Mouse (Mus musculus) neutrophil, adult 5-6 weeks (primary cell): ENCODE measurements around the gene Kxd1. TPM values are rescaled to one million over a fixed set of nuclear protein-coding genes. Genes with fewer than 3 reads are reported as not detected.
A peak's percentile ranks its signal among the peaks of the same experiment; 100 is the strongest.

ENCODE experiments used
- ATAC-seq: fragments of 151-379, 151-347 bp; 2 replicates; pipeline ENCODE4 v1.8.0; 2017; ENCODE audit warnings: mild to moderate bottlenecking, moderate TSS enrichment; ENCODE audit not compliant: insufficient number of reproducible peaks, poor library complexity, low FRiP score, severe bottlenecking; ENCODE audit errors: extremely low read depth
- total RNA-seq: library from RNA; stranded (forward); fragments of 200-1000 nt; gene quantifications from 2 replicates; pipeline ENCODE4 v1.2.3, GENCODE M21; 2017

Gene Kxd1
- total RNA-seq, 1 experiment from 2014 or later, result 47.4 TPM

- ATAC-seq, result no peak
These were observed 25.8 kb downstream of the Kxd1 start for GRCm38 (mm10) chr8:70501820-70502529.

GRCm38 (mm10) chr8:70500386-70501301 is 27.1 kb downstream of the Kxd1 start:
- ATAC-seq, result peak; percentile 33; the same call in 1 of the 2 replicates

DNA sequence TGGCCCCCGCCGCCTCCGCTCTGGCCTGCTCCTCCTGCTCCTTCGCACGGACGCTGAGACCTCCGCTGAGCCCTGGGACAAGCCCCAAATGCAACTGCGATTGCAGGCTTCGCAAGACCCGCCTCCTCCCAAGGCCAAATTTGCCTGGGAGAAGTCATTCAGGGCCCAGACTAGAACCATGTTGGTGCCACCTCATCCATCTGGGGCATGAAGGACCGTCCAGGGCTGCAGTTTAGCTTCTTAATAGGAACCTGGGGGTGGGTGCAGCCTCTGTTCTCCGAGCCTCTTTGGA is 32.0 kb downstream of the Kxd1 start:
- no peak for ATAC-seq

DNA sequence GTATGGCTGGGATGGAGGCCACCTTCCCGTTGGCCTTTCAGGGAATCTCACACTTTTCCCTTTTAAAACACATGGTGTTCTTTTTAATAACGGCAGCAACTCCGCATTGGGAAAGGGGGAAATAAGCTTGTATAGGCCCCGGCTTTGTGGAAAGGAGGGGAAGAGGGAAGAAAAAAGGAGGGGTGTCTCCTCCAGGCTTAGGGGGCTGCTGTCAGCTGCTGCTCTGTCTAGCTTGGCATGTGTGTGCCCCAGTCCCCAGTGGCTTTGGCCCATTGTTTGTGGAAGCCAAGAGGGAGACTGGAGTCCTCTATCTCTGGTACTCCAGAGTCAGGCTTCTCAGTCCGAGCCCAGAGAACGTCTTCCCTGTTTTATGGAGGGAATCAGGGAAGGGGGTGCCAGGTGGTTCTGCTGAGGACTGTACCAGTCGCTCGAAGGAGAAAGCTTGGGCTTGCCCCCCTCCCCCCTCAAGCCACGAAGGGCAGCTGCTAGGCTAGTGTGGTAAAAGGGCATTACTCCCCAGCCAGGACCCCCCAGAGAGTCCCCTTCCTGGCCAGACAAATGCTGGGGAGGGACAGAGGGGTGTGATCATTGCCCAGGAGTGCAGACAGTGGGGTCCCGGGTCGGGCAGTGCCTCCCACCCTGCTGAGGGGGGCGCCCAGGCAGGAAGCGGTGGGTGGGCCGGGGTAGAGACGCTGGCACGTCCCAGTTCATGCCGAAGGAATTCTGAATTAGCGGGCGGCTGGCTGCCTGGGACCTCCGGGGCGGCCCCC is 32.6 kb downstream of the Kxd1 start:
- no peak for ATAC-seq

GRCm38 (mm10) chr8:70494416-70494945 is 33.3 kb downstream of the Kxd1 start:
- 0 out of 2 replicates have a peak, but pooled peaks have one; percentile 17 for ATAC-seq

- ATAC-seq, result no peak
These were observed 33.9 kb downstream of the Kxd1 start for GRCm38 (mm10) chr8:70493692-70494415.

DNA sequence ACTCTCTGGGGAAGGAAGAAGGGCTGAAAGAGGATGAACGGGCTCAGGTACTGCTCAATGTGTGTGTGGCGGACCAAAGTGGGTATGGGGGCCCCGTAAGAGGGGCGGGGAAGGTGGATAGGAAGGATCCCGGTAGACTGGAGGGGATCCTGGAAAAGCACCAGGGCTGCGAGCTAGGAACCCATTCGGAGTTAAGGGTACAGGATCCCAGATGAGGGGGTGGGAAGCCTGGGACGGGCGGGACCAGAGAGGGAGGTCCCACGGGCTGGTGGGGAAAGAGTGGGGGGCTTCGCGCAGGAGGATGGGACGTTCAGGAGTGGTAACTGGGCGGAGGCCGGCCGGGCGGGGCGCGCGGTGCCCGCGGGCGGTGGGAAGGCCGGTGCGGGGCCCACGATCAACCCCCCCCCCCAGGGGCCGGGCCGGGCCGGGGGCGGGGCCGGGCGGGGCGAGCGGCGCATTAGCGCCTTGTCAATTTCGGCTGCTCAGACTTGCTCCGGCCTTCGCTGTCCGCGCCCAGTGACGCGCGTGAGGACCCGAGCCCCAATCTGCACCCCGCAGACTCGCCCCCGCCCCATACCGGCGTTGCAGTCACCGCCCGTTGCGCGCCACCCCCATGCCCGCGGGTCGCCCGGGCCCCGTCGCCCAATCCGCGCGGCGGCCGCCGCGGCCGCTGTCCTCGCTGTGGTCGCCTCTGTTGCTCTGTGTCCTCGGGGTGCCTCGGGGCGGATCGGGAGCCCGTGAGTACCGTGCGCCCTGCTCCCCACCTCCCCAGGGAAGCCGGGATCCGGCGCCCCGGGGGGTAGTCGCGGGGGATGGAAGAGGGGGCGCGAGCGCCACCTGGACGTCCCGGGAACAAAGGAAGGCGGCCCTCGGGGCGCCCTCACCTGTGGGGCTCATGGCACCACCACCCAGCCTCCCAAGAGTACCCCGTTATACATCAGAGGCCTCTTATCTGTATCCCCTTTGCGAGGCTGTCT is 34.8 kb downstream of the Kxd1 start, which contains the start of gene Crlf1:
Gene Crlf1 (plus strand): TSS at position 495 of the 977 bp plus-strand sequence.
- ATAC-seq, result no peak

- ATAC-seq, result no peak
These were observed 36.8 kb downstream of the Kxd1 start for GRCm38 (mm10) chr8:70490880-70491495.

DNA sequence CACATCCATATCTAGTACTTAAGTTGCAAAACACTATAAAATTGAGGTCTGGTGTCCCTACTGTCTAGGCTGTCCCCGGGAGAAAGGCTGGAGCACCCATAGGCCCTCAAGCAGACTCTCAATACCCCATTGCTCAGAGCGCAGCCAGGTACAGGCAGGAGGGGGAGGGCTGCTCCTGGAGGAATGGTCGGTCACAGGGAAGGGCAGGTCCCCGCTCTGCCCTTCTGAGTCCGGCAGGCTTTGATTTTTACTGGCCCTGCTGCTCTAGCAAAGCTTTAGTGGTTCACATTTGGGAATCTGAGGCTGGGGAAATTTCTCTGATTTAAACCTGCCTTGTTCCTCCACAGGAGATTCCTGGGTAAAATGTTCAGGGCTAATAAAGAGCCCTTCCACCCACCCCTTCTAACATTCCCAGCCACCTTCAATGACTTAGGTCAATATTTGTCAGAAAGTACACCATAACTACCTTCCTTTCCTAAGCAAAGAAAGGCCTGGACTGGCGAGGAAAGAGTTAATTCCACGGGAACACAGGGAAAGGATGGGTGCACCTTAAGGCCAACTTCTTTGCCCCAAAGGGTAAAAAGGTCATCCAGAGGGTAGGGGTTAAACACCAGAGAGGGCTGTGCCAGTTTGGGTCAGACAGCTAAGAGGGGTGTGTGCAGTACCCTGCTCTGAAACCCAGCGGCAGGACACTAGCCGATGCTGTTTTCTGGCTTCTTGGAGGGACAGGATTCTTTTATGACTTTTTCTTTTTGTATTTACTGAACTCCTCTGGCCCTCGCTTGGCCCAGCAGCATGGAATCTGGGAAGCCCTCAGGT is 37.5 kb downstream of the Kxd1 start:
- no peak for ATAC-seq

- ATAC-seq, result no peak
These were observed 38.2 kb downstream of the Kxd1 start for GRCm38 (mm10) chr8:70489576-70489975.

- ATAC-seq, result no peak
These were observed 38.8 kb downstream of the Kxd1 start for GRCm38 (mm10) chr8:70488931-70489470.

DNA sequence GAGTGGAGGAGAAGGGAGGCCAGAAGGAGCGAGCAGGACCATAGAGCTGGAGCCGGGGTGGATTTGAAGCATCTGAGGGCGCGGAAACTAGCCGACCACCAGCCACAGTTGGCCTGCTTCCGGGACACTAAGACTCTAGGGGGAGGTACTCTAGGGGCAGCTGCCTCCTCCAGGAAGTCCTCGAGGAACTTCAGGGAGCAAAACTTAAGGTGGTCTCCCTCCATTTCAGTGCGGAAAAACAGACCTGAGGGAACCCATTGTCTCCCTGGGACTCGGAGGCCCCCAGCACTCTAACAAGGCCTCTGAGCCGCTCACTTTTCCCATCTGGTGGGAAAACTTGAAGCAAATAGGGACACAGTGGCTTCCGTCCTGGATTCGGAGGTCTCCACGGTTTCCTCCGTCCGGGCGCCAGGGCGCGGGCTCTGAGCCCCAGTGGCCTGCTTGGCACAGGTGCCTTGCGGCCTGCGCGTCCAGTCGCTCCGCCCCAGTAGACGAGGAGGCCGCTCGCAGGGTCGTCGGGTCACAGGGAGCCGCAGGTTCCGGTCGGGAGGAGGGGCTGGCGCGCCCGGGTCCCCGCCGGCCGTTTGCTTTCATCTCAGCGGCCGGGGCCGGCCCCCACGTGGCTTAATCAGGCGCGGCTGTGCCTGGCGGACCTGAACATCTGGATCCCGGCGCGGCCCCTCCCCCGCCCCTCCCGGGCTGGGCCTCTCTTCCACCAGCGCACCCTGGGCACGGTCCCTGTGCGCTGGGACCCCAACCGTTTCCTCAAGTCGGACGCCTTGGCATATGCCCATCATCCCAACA is 39.6 kb downstream of the Kxd1 start:
- no peak for ATAC-seq

DNA sequence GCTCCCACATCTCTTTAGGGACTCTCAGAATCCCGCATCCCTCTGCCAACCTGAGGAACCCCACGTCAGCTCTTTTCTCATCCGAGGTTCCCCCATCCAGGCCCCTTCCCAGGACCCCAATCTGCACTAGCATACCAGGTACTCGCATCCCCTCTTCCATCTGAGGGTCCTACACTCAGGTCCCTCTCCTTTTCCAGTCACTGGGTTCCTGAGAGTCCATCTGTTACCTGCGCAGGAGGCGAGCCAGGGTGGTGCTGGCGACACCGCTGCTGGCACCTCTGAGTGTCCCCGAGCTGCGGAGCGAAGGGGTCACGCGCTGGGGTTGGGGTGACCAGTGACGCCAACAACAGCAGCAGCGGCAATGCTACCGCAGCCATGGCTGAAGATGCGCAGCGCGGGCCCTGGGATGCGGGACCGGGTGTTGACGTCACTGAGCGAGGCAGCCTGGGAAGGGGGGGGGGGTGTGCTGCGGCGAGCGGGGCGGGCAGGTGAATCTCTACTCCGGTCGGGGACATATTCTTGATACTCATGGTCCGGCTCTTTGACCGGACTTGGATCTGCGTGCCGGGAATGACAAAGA is 40.7 kb downstream of the Kxd1 start, which contains the start of gene Tmem59l:
Gene Tmem59l (minus strand): TSS at position 418 of the 580 bp plus-strand sequence.
- ATAC-seq, result no peak

DNA sequence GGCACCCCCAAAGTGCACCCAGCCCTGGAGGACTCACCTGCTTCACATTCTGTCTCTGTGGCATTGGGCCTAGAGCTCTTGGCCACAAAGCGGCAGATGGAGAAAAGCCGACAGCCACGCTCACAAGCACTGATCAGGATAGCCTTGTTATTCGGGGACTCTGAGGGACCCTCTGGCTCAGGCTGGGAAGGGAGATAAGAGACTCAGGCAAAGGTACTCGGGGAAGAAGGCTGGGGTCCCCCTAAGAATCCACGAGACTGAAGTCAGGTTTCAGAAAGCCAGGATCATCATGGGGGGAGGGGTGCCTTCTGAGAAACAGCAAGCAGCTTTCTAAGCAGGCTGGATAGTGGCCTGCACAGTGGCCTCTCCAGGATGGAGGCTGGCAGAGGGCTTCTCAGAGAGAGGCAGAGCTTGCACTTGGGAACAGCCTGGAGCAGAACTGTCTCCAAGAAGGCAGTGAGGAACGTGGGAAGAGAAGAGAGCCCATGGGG is 41.5 kb downstream of the Kxd1 start:
- no peak for ATAC-seq

GRCm38 (mm10) chr8:70482943-70483342 is 44.8 kb downstream of the Kxd1 start:
- no peak for ATAC-seq
